Mouse (Mus musculus) midbrain, embryonic 16.5 days (tissue): ENCODE results near the gene Fscn2. TPM values are rescaled to one million over a fixed set of nuclear protein-coding genes. Genes with fewer than 3 reads are reported as not detected.

Experiments
- ATAC-seq: fragments of 200-750 bp; cut with Nextera tagmentation; 2 replicates; pipeline ENCODE4 v1.8.0; 2017; ENCODE audit warnings: moderate TSS enrichment
- H3K27ac ChIP-seq: fragments of 300-500 bp; sonication (generic); 2 replicates; pipeline ENCODE4 v1.5.1; 2014; ENCODE audit warnings: mild to moderate bottlenecking, low read length, mixed read lengths
- H3K27me3 ChIP-seq: fragments of 300-500 bp; sonication (generic); 2 replicates; pipeline ENCODE4 v1.6.1; 2014; ENCODE audit warnings: low read depth, low read length, mixed read lengths; ENCODE audit not compliant: control insufficient read depth, insufficient read depth
- H3K36me3 ChIP-seq: fragments of 300-500 bp; sonication (generic); 2 replicates; pipeline ENCODE4 v1.6.1; 2014; ENCODE audit warnings: mild to moderate bottlenecking, low read length, moderate library complexity, mixed read lengths; ENCODE audit not compliant: control insufficient read depth, insufficient read depth
- H3K4me1 ChIP-seq: fragments of 300-500 bp; sonication (generic); 2 replicates; pipeline ENCODE4 v1.6.1; 2014; ENCODE audit warnings: mild to moderate bottlenecking, low read length, mixed read lengths; ENCODE audit not compliant: control insufficient read depth, insufficient read depth
- H3K4me2 ChIP-seq: fragments of 300-500 bp; sonication (generic); 2 replicates; pipeline ENCODE4 v1.6.1; 2014; ENCODE audit warnings: mild to moderate bottlenecking, low read length, mixed read lengths
- H3K4me3 ChIP-seq: fragments of 300-500 bp; sonication (generic); 2 replicates; pipeline ENCODE4 v1.5.1; 2014; ENCODE audit warnings: low read depth, mild to moderate bottlenecking, low read length, moderate library complexity, mixed read lengths
- H3K9ac ChIP-seq: fragments of 300-500 bp; sonication (generic); 2 replicates; pipeline ENCODE4 v1.6.1; 2014; ENCODE audit warnings: low read depth, low read length, mixed read lengths
- H3K9me3 ChIP-seq: fragments of 300-500 bp; sonication (generic); replicated peaks from 2 replicates; pipeline ENCODE4 v1.6.1; 2014; ENCODE audit warnings: mild to moderate bottlenecking, low read length, mixed read lengths; ENCODE audit not compliant: control insufficient read depth, poor library complexity, severe bottlenecking
- WGBS: fragments of 180-500 bp; shearing (Covaris S2); extraction: QIAGEN DNeasy Blood & Tissue Kit; methylation state at CpG from one replicate; pipeline ENCODE4 v1.1.7; 2014; 5-methylcytosine and 5-hydroxymethylcytosine counted together
- polyA plus RNA-seq: library from polyadenylated mRNA; unstranded; fragments of >200 nt; fragmentation: Nextera tagmentation; extraction: Ambion mirVana; gene quantifications from 2 replicates; pipeline ENCODE4 v1.2.1, GENCODE M21; 2015

The Fscn2 gene
- polyA plus RNA-seq, 1 experiment from 2014 or later = 1.2 TPM

DNA sequence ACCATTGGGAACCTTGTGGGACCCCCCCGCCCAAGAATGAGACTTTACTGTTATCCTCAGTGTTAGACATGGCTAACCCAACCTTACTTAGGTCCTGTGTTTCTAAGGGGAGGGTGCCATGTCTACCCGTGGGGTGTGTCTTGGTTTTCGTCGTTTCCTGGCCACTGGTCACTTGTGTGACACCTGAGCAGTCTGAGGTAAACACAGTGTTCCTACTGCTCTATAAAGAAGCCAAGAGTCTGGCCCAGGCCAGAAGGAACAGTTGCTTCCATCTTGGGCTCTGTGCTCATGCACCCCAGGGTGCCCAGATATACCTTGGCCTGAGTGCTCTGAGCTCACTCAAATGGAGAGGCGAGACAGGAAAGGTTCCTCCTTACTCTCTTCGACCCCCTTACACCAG is 1.6 kb downstream of the Fscn2 start:
- Histone ChIP-seq H3K27me3 (no peaks in the 10 kb centered on the region), H3K4me3 (no peak overlapping the region), H3K9ac (no peak overlapping the region), H3K36me3 (no peaks in the 10 kb centered on the region), H3K27ac (no peak overlapping the region), H3K4me2 (no peak overlapping the region), H3K4me1 (peaks cover 31% of the 10 kb centered on the region), H3K9me3 (no peaks in the 10 kb centered on the region)
- 89% methylated on average over 6 of the region's 6 CpGs for WGBS
- ATAC-seq = no peak

DNA sequence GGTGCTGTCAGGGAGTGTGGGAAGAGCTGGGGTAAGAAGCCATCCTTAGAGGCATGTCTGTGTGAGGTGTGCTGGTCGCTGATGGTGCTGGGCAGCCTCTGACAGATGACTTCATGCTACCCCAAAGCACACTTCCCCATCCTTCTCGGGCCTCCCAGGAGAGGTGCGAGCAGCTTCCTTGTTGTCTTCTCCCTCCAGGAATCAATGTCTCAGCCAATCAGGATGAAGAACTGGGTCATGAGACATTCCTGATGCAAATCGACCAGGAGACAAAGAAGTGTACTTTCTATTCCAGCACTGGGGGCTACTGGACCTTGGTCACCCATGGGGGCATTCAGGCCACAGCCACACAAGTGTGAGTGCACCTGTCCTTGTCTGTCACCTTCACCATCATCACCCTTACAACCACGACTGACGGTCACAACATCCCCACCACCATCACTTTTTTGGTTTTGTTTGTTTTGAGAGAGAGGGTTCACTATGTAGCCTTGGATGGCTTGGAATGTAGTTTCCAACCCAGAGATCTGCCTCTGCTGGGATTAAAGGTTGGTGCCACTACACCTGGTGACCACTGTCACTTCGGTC is 5.2 kb downstream of the Fscn2 start:
- peak overlapping the region; percentile 54 for H3K27ac ChIP-seq
- H3K36me3 ChIP-seq = peaks cover 10% of the 10 kb centered on the region
- no peak overlapping the region for H3K4me3 ChIP-seq
- no peaks in the 10 kb centered on the region for H3K27me3 ChIP-seq
- peaks cover 12% of the 10 kb centered on the region for H3K4me1 ChIP-seq
- H3K9me3 ChIP-seq = no peaks in the 10 kb centered on the region
- no peak overlapping the region for H3K9ac ChIP-seq
- H3K4me2 ChIP-seq = peak overlapping the region; percentile 17; the same call in 1 of the 2 replicates
- ATAC-seq = no peak
- WGBS = 32% methylated on average over 7 of the region's 7 CpGs

DNA sequence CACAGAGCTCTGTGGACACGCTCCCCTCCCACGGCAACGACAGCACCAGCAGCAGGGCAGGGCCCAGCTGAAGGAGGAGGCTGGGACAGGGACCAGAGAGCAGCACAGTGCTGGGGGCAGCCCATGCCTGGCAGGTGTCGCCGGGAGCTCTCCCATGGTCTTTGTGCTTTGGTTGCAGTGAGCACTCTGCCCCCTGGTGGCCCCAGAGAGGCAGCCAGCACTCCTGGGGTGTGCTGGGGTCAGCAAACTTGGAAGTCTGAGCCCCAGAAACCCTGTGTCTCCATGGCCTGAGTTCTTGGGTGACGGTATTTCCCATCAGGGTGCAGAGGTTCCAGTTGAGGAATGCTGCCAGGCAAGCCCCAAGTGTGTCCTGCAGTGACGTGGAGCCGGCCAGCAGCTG is 8.3 kb downstream of the Fscn2 start:
- Histone ChIP-seq H3K36me3 (peaks cover 33% of the 10 kb centered on the region), H3K4me1 (peaks cover 12% of the 10 kb centered on the region), H3K4me3 (no peak overlapping the region), H3K9me3 (no peaks in the 10 kb centered on the region), H3K27me3 (no peaks in the 10 kb centered on the region), H3K4me2 (no peak overlapping the region), H3K9ac (no peak overlapping the region), H3K27ac (no peak overlapping the region)
- 26% methylated on average over 8 of the region's 8 CpGs for WGBS
- peak; percentile 63 for ATAC-seq

DNA sequence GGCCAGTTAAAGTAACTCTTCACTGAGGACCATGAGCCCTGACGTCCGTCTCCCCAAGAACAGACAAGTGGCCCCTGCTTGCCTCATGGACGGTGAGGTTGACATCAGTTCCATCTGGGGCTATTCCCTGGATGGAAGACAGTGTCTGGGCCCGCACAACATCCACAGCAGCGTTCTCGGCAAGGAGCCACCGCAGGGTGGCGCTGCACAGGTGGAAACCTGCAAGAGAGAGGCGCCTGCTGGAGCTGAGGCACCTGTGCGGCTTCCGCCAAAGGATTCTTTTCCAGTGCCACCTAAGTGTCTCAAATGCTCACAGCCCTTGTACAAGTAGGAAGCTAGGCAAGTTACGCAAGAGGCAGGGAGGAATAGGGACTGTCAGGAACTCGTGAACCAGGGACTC is 11.7 kb downstream of the Fscn2 start:
- H3K36me3 ChIP-seq = peaks cover 49% of the 10 kb centered on the region

DNA sequence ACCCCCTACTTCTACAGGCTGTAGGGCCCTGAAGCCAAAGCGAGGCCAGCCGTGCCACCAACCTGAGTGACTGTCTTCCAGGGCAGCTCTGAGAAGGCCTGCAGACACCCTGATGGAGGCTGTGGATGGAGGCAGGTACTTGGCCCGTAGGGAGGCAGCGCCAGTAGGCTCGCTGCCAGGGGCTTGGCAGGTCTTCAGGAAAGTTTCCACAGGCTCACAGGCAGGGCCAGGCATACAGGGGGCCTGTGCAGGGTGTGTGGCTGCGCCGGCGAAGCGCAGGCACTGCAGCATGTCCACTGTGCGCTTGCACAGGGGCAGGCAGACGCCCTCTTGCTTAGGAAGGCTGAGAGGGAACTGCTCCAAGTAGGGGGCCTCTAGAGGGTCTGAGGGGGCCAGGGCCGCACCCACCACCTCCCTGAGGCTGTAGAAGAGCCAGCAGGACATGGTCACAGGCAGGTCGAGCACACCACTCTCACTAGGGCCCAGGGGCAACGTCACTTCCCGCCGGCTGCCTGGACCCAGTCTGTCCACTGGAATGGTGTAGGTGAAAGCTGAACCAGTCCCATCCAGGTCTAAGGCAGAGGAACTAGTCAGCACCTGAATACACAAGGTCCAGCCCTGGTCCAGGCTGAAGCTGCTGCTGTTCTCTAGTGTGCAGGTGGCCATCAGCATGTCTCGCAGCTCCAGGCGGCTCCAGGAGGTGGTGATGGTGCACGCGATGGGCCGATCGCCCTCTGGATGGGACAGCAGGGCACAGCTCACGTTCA is 12.7 kb downstream of the Fscn2 start:
- Histone ChIP-seq H3K27me3 (no peaks in the 10 kb centered on the region), H3K4me2 (no peak overlapping the region), H3K36me3 (peaks cover 45% of the 10 kb centered on the region), H3K4me1 (peaks cover 15% of the 10 kb centered on the region), H3K9me3 (no peaks in the 10 kb centered on the region), H3K9ac (no peak overlapping the region), H3K27ac (no peak overlapping the region), H3K4me3 (no peak overlapping the region)
- WGBS = 90% methylated on average over 23 of the region's 23 CpGs
- no peak for ATAC-seq

More for the DNA sequence above, 11.7 kb downstream of the Fscn2 start:
- H3K27me3 ChIP-seq = no peaks in the 10 kb centered on the region
- no peak overlapping the region for H3K4me3 ChIP-seq
- peaks cover 13% of the 10 kb centered on the region for H3K4me1 ChIP-seq
- H3K4me2 ChIP-seq = no peak overlapping the region
- WGBS = 64% methylated on average over 13 of the region's 13 CpGs
- no peak for ATAC-seq
- H3K9me3 ChIP-seq = no peaks in the 10 kb centered on the region
- H3K9ac ChIP-seq = 0 out of 2 replicates have a peak overlapping the region, but pooled peaks have one; percentile 6
- no peak overlapping the region for H3K27ac ChIP-seq

DNA sequence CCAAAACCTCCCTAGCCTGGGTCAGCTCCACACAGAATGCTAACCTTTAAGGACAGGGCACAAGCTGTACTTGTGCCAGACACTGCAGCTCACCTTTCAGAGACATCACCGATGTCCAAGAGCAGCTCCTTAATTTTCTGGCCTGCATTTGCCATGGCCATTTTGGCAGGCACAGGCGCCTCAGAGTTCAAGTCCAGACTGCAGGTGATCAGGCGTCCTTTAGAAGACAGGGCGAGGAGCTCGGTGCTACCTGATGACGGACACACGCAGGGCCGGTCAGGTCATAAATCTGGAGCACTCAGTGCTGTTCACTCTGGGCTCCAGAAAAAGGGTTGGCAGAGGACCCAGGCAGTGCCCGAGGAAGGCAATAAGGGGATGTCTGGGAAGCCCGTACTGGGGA is 14.0 kb downstream of the Fscn2 start:
- ATAC-seq = no peak
- no peaks in the 10 kb centered on the region for H3K9me3 ChIP-seq
- peaks cover 17% of the 10 kb centered on the region for H3K4me1 ChIP-seq
- no peak overlapping the region for H3K4me3 ChIP-seq
- H3K27ac ChIP-seq = no peak overlapping the region
- no peak overlapping the region for H3K4me2 ChIP-seq
- H3K36me3 ChIP-seq = peaks cover 40% of the 10 kb centered on the region
- no peak overlapping the region for H3K9ac ChIP-seq
- 94% methylated on average over 10 of the region's 10 CpGs for WGBS
- no peaks in the 10 kb centered on the region for H3K27me3 ChIP-seq

DNA sequence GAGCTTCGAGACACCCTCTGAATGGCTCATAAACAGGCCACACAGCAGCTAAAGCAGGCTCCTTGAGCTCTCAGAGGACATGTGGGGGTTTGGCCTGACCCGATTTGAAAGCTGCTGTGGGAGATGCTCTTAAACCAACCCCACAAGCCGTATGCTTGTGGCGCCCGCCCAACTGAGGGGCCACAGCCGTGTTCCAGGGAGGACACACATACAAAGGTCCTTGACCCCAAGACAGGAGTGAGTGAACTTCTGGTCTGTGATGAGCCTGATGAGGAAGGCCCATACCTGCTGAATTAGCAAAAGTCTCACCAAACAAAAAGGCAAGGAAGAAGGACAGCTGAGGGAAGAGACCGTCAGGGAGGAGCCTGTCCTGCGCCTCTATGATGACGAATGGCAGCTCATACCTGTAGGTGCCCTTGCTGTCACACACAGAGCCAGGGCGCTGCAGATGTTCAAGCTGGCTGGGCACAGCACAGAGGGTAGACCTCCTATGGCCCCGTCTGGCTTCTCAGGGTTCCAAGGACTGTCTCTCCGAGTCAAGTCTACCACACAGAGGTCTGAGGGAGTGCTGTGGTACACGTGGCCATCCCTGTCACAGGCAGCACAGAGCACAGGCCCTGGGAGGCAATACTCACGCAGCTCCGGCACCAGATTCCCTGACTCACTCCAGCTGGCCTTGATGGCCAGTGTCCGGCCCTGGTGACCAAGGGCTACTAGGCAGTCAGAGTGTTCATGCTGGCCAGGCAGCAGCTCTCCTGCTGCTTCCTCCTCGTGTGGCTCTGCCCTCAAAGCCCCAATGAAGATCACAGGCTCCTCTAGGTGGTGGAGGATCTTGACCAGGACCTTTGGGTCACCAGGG is 15.2 kb downstream of the Fscn2 start:
- no peak for ATAC-seq
- Histone ChIP-seq H3K4me3 (peak overlapping the region; percentile 79; the same call in 1 of the 2 replicates), H3K27ac (no peak overlapping the region), H3K9ac (peak overlapping the region; percentile 88; the same call in 1 of the 2 replicates), H3K4me2 (peak overlapping the region; percentile 93), H3K36me3 (peaks cover 43% of the 10 kb centered on the region), H3K27me3 (no peaks in the 10 kb centered on the region), H3K9me3 (no peaks in the 10 kb centered on the region), H3K4me1 (peaks cover 17% of the 10 kb centered on the region)
- WGBS = 90% methylated on average over 17 of the region's 17 CpGs

DNA sequence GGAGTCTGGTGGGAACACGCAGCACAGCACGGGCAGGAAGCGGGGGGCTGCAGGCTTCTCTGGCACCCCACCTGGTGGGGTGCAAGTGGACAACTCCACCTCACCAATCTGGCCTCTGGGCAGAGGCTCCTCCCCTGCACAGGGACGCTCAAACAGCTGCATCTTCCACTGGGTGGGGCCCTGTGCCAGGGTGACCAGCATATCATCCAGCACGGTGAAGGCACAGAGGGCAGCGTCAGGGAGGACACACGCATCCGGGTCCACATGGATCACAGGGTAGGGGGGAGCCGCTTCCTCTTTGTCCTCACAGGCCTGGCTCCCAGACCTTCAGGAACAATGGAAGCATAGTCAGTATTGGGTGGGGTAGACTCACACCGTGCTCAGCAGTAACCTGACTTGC is 16.0 kb downstream of the Fscn2 start:
- H3K4me2 ChIP-seq = peak overlapping the region; percentile 93
- H3K9ac ChIP-seq = peak overlapping the region; percentile 88
- no peaks in the 10 kb centered on the region for H3K9me3 ChIP-seq
- peak overlapping the region; percentile 83 for H3K27ac ChIP-seq
- H3K27me3 ChIP-seq = no peaks in the 10 kb centered on the region
- 0 out of 2 replicates have a peak, but pooled peaks have one; percentile 10 for ATAC-seq
- H3K4me1 ChIP-seq = peaks cover 17% of the 10 kb centered on the region
- H3K36me3 ChIP-seq = peaks cover 43% of the 10 kb centered on the region
- peak overlapping the region; percentile 79 for H3K4me3 ChIP-seq
- 69% methylated on average over 10 of the region's 10 CpGs for WGBS
